Mouse (Mus musculus): ENCODE measurements around the gene Cit. TPM values are rescaled to one million over a fixed set of nuclear protein-coding genes. Genes with fewer than 3 reads are reported as not detected.

Cit gene
- 3.0 TPM for polyA plus RNA-seq (2015; fragmentation: Illumina TruSeq; extraction: RNeasy Lipid Tissue Mini Kit (QIAGEN cat#74804); ENCODE audit: insufficient read depth, low replicate concordance)

DNA sequence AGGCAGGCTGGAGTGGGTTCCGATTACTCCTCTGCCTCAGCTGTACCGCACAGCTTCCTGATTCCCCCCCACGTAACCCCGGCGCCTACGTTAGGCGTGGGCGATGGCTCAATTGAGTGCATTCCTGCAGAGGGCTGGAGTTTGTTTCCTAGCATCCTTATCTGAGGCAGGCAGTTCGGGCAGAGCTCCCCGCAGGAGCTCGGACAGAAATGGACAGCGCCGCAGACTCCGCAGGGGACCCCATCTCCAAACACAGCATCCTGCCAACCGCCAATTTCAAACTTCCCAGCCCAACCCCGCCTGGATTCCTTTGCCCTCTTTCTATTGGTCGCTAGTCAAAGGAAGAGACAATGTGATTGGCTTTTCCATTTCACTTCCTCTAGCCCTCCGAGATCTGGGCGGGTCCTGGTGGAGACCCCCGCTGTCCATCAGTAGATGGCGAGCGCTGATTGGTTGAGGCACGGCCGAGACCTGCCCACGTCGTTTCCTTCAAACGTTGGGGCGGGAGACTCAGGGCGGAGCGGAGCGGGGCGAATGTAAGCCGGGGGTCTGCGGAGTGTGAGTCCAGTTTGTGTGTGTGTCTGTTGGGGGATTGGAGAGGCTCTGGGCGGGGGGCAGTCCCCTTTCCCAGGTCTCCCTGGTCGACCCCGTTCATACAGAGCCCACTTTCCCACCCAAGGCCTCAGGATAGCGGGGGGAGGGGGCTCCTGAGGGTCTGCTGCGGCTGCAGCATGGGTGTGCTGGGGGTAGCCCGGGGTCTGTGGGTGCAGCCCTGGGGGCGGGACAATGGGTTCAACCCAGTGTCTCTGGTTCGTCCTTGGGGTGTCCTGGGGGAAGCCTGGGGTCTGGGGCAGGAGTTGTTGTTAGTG is at the start of gene Cit:
Gene Cit (plus strand): TSS at position 513 of the 869 bp plus-strand sequence.

DNA sequence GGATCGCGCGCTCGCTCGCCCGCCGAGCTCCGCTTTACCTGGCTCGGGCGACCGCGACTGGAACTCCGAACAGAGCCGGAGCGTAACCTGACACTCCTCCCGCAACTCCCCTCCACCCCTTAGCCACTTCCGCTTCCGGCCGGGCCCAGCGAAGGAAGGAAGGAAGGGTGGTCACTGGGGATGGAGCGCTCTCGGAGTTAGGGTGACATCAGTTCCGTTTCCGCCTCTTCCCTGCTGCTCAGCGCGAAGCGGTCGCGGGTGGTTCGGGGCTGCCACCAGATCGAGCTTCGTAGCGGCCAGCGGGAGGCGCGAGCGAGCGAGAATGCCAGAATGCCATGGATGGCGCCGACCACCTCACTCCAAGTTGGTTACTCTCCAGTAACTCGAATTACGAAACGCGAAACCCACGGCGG is 179.3 kb downstream of the Cit start, which contains the start of gene Prkab1:
Gene Prkab1 (minus strand): TSS at position 182 of the 413 bp plus-strand sequence.

Other genes with a start within 250 kb of the Cit start
- gene Rab35, start 213.4 kb upstream of the Cit start, polyA plus RNA-seq (2015; fragmentation: Illumina TruSeq; extraction: RNeasy Lipid Tissue Mini Kit (QIAGEN cat#74804); ENCODE audit: insufficient read depth, low replicate concordance), result 49.0 TPM
- gene Bicdl1, start 113.7 kb upstream of the Cit start, polyA plus RNA-seq (2015; fragmentation: Illumina TruSeq; extraction: RNeasy Lipid Tissue Mini Kit (QIAGEN cat#74804); ENCODE audit: insufficient read depth, low replicate concordance), result 6.4 TPM
- gene Prkab1, start 179.2 kb downstream of the Cit start, polyA plus RNA-seq (2015; fragmentation: Illumina TruSeq; extraction: RNeasy Lipid Tissue Mini Kit (QIAGEN cat#74804); ENCODE audit: insufficient read depth, low replicate concordance), result 50.5 TPM
- gene Tmem233, start 238.0 kb downstream of the Cit start, polyA plus RNA-seq (2015; fragmentation: Illumina TruSeq; extraction: RNeasy Lipid Tissue Mini Kit (QIAGEN cat#74804); ENCODE audit: insufficient read depth, low replicate concordance), result not detected